Mouse (Mus musculus): ENCODE data around the gene Ncf4.

GRCm38 (mm10) chr15:78293716-78294115 lies 49.1 kb downstream of the Ncf4 start:
- no peak for TF ChIP-seq POLR2A (IDR thresholded peaks at IDR 0.05; ENCODE audit: borderline replicate concordance, control insufficient read depth, low read depth, low read length)
- TF ChIP-seq CTCF (IDR thresholded peaks at IDR 0.05; ENCODE audit: control insufficient read depth, insufficient read depth, low read length) = no peak

Measured in bone marrow, adult 2 months (tissue).